Mouse (Mus musculus) liver, embryonic 18 days (tissue): ENCODE measurements around the gene AY761185. TPM values are rescaled to one million over a fixed set of nuclear protein-coding genes. Genes with fewer than 3 reads are reported as not detected.

Source experiments
- polyA plus RNA-seq: library from polyadenylated mRNA; depleted of rRNA; stranded (reverse); fragments of >200 nt; gene quantifications from 2 replicates; pipeline ENCODE4 v1.2.3, GENCODE M21; 2012; rRNA removed

The AY761185 gene
- polyA plus RNA-seq = not detected in 2 replicates

DNA sequence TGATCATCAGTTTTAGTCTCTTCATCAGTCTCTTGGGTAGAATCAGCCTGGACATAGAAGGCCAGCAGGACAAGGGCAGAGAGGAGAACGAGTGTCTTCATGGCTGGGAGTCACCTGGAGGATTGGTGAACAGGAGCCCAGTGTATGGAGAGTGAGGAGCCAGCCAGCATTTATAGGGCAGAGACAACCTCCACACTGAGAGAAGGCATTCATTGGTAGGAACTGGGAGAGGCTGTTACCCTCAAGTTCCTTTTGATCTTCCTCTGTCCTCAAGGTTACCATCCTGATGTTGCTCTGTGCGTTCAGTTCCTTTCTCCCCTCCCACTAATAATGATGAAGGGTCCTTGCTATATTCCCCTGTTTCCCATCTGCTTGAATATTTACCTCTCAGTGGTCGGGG is at the start of gene AY761185:
TSS of gene AY761185 (minus strand) at position 101 of the 400 bp plus-strand sequence.

GRCm38 (mm10) chr8:20921971-20922370 is 22.5 kb downstream of the AY761185 start, which contains the start of gene Gm6040:
Gm6040 (minus strand) TSS chr8:20922071.

GRCm38 (mm10) chr8:20902527-20902926 is 42.0 kb downstream of the AY761185 start, which contains the start of gene Gm15056:
Gm15056 (minus strand) TSS chr8:20902627.

Other genes starting within 250 kb of the AY761185 start
- not detected in 2 replicates for gene Defb33, start 52.0 kb downstream of the AY761185 start, polyA plus RNA-seq
- gene Gm15056, start 42.1 kb downstream of the AY761185 start, polyA plus RNA-seq = not detected in 2 replicates
- not detected in 2 replicates for gene Gm6040, start 22.6 kb downstream of the AY761185 start, polyA plus RNA-seq
- not detected in 2 replicates for gene Defa21, start 80.8 kb upstream of the AY761185 start, polyA plus RNA-seq
- gene Defa23, start 110.3 kb upstream of the AY761185 start, polyA plus RNA-seq = not detected in 2 replicates
- not detected in 2 replicates for gene Defa35, start 120.3 kb upstream of the AY761185 start, polyA plus RNA-seq
- gene Defa25, start 139.7 kb upstream of the AY761185 start, polyA plus RNA-seq = not detected in 2 replicates
- gene Gm14851, start 151.3 kb upstream of the AY761185 start, polyA plus RNA-seq = not detected in 2 replicates
- gene Defa30, start 189.9 kb upstream of the AY761185 start, polyA plus RNA-seq = not detected in 2 replicates
- gene Defa22, start 217.6 kb upstream of the AY761185 start, polyA plus RNA-seq = not detected in 2 replicates
- gene Defa31, start 246.9 kb upstream of the AY761185 start, polyA plus RNA-seq = not detected in 2 replicates